Mouse (Mus musculus) kidney, embryonic 16.5 days (tissue): ENCODE results near the gene Ppp1r1b. TPM values are rescaled to one million over a fixed set of nuclear protein-coding genes. Genes with fewer than 3 reads are reported as not detected.
A peak's percentile ranks its signal among the peaks of the same experiment; 100 is the strongest.

Experiments
- ATAC-seq: fragments of 200-750 bp; cut with Nextera tagmentation; 2 replicates; pipeline ENCODE4 v1.8.0; 2017; ENCODE audit warnings: moderate TSS enrichment; ENCODE audit not compliant: low FRiP score, low TSS enrichment
- H3K27ac ChIP-seq: fragments of 300-500 bp; sonication (generic); 2 replicates; pipeline ENCODE4 v1.5.1; 2014; ENCODE audit warnings: low read length
- H3K27me3 ChIP-seq: fragments of 300-500 bp; sonication (generic); 2 replicates; pipeline ENCODE4 v1.6.1; 2014; ENCODE audit warnings: low read length, control low read depth, mixed read lengths; ENCODE audit not compliant: insufficient read depth
- H3K36me3 ChIP-seq: fragments of 300-500 bp; sonication (generic); 2 replicates; pipeline ENCODE4 v1.6.1; 2014; ENCODE audit warnings: low read length, control low read depth, mixed read lengths; ENCODE audit not compliant: insufficient read depth
- H3K4me1 ChIP-seq: fragments of 300-500 bp; sonication (generic); 2 replicates; pipeline ENCODE4 v1.6.1; 2014; ENCODE audit warnings: low read length, control low read depth, mixed read lengths; ENCODE audit not compliant: insufficient read depth
- H3K4me2 ChIP-seq: fragments of 300-500 bp; sonication (generic); replicated peaks from 2 replicates; pipeline ENCODE4 v1.6.1; 2014; ENCODE audit warnings: low read depth, low read length
- H3K4me3 ChIP-seq: fragments of 300-500 bp; sonication (generic); 2 replicates; pipeline ENCODE4 v1.5.1; 2014; ENCODE audit warnings: mild to moderate bottlenecking, low read length
- H3K9ac ChIP-seq: fragments of 300-500 bp; sonication (generic); replicated peaks from 2 replicates; pipeline ENCODE4 v1.6.1; 2014; ENCODE audit warnings: low read length
- H3K9me3 ChIP-seq: fragments of 300-500 bp; sonication (generic); 2 replicates; pipeline ENCODE4 v1.6.1; 2016; ENCODE audit warnings: low read length, control low read depth
- WGBS: fragments of 180-500 bp; shearing (Covaris S2); extraction: QIAGEN DNeasy Blood & Tissue Kit; methylation state at CpG from one replicate; pipeline ENCODE4 v1.1.7; 2014; 5-methylcytosine and 5-hydroxymethylcytosine counted together
- polyA plus RNA-seq: library from polyadenylated mRNA; unstranded; fragments of >200 nt; fragmentation: Nextera tagmentation; extraction: Ambion mirVana; gene quantifications from 2 replicates; pipeline ENCODE4 v1.2.1, GENCODE M21; 2015

The Ppp1r1b gene
- polyA plus RNA-seq, 1 experiment from 2014 or later: 5.8 TPM

GRCm38 (mm10) chr11:98389221-98389780, 41.1 kb downstream of the Ppp1r1b start:
- H3K4me1 ChIP-seq: peaks cover 46% of the 10 kb centered on the region
- H3K27me3 ChIP-seq: peaks cover 27% of the 10 kb centered on the region
- H3K36me3 ChIP-seq: no peaks in the 10 kb centered on the region
- no peak overlapping the region for H3K9ac ChIP-seq
- H3K4me3 ChIP-seq: no peak overlapping the region
- no peak overlapping the region for H3K27ac ChIP-seq
- no peaks in the 10 kb centered on the region for H3K9me3 ChIP-seq
- ATAC-seq: no peak
- WGBS: 26% methylated on average over 9 of the region's 9 CpGs
- no peak overlapping the region for H3K4me2 ChIP-seq

- no peak for ATAC-seq
- Histone ChIP-seq H3K4me3 (no peak overlapping the region), H3K4me1 (peaks cover 55% of the 10 kb centered on the region), H3K27me3 (peaks cover 23% of the 10 kb centered on the region), H3K4me2 (no peak overlapping the region), H3K9ac (no peak overlapping the region), H3K36me3 (no peaks in the 10 kb centered on the region), H3K27ac (no peak overlapping the region), H3K9me3 (no peaks in the 10 kb centered on the region)
- WGBS: 77% methylated on average over 12 of the region's 12 CpGs
Observed at GRCm38 (mm10) chr11:98390141-98390540, 41.9 kb downstream of the Ppp1r1b start.

- peaks cover 49% of the 10 kb centered on the region for H3K4me1 ChIP-seq
- ATAC-seq: no peak; the same call in 1 of the 2 replicates
- H3K4me2 ChIP-seq: no peak overlapping the region
- H3K4me3 ChIP-seq: no peak overlapping the region
- 23% methylated on average over 7 of the region's 8 CpGs for WGBS
- peaks cover 9% of the 10 kb centered on the region; the same call in 1 of the 2 replicates for H3K27me3 ChIP-seq
- H3K27ac ChIP-seq: peak overlapping the region; percentile 72
- no peak overlapping the region; the same call in 1 of the 2 replicates for H3K9ac ChIP-seq
- H3K36me3 ChIP-seq: no peaks in the 10 kb centered on the region
- H3K9me3 ChIP-seq: no peaks in the 10 kb centered on the region
Observed at GRCm38 (mm10) chr11:98392034-98392433, 43.8 kb downstream of the Ppp1r1b start.

GRCm38 (mm10) chr11:98392645-98393044, 44.4 kb downstream of the Ppp1r1b start:
- no peak overlapping the region; the same call in 1 of the 2 replicates for H3K9ac ChIP-seq
- no peaks in the 10 kb centered on the region for H3K36me3 ChIP-seq
- H3K27me3 ChIP-seq: peaks cover 3% of the 10 kb centered on the region; the same call in 1 of the 2 replicates
- H3K4me2 ChIP-seq: no peak overlapping the region
- H3K27ac ChIP-seq: peak overlapping the region; percentile 72
- H3K9me3 ChIP-seq: no peaks in the 10 kb centered on the region
- WGBS: 42% methylated on average over 4 of the region's 4 CpGs
- H3K4me3 ChIP-seq: no peak overlapping the region
- peaks cover 45% of the 10 kb centered on the region for H3K4me1 ChIP-seq
- ATAC-seq: 0 out of 2 replicates have a peak, but pooled peaks have one; percentile 4

GRCm38 (mm10) chr11:98393317-98393716, 45.1 kb downstream of the Ppp1r1b start:
- H3K27ac ChIP-seq: peak overlapping the region; percentile 72
- no peak overlapping the region for H3K4me3 ChIP-seq
- H3K4me1 ChIP-seq: peaks cover 45% of the 10 kb centered on the region
- H3K9me3 ChIP-seq: no peaks in the 10 kb centered on the region
- peak overlapping the region; percentile 1; the same call in 1 of the 2 replicates for H3K9ac ChIP-seq
- 0 out of 2 replicates have a peak, but pooled peaks have one; percentile 10 for ATAC-seq
- WGBS: 64% methylated on average over 6 of the region's 6 CpGs
- no peaks in the 10 kb centered on the region for H3K27me3 ChIP-seq
- no peaks in the 10 kb centered on the region for H3K36me3 ChIP-seq
- H3K4me2 ChIP-seq: no peak overlapping the region

GRCm38 (mm10) chr11:98394301-98394700, 46.1 kb downstream of the Ppp1r1b start:
- ATAC-seq: no peak
- Histone ChIP-seq H3K4me1 (peaks cover 38% of the 10 kb centered on the region), H3K9me3 (no peaks in the 10 kb centered on the region), H3K27ac (peak overlapping the region; percentile 75; the same call in 1 of the 2 replicates), H3K4me3 (no peak overlapping the region), H3K4me2 (no peak overlapping the region), H3K9ac (0 out of 2 replicates have a peak overlapping the region, but pooled peaks have one; percentile 1), H3K27me3 (no peaks in the 10 kb centered on the region), H3K36me3 (no peaks in the 10 kb centered on the region)
- 21% methylated on average over 6 of the region's 6 CpGs for WGBS

- peaks cover 43% of the 10 kb centered on the region for H3K4me1 ChIP-seq
- H3K4me3 ChIP-seq: no peak overlapping the region
- 0 out of 2 replicates have a peak overlapping the region, but pooled peaks have one; percentile 40 for H3K9ac ChIP-seq
- ATAC-seq: no peak
- peak overlapping the region; percentile 75 for H3K27ac ChIP-seq
- no peaks in the 10 kb centered on the region for H3K27me3 ChIP-seq
- no peaks in the 10 kb centered on the region for H3K9me3 ChIP-seq
- no peaks in the 10 kb centered on the region for H3K36me3 ChIP-seq
- 38% methylated on average over 4 of the region's 4 CpGs for WGBS
- no peak overlapping the region for H3K4me2 ChIP-seq
Observed at GRCm38 (mm10) chr11:98395041-98395440, 46.8 kb downstream of the Ppp1r1b start.

GRCm38 (mm10) chr11:98397946-98398345, 49.7 kb downstream of the Ppp1r1b start:
- H3K27me3 ChIP-seq: no peaks in the 10 kb centered on the region
- peaks cover 36% of the 10 kb centered on the region for H3K4me1 ChIP-seq
- H3K4me3 ChIP-seq: no peak overlapping the region
- no peak for ATAC-seq
- no peaks in the 10 kb centered on the region for H3K9me3 ChIP-seq
- H3K27ac ChIP-seq: no peak overlapping the region
- WGBS: 92% methylated on average over 7 of the region's 7 CpGs
- no peaks in the 10 kb centered on the region for H3K36me3 ChIP-seq
- H3K9ac ChIP-seq: no peak overlapping the region
- H3K4me2 ChIP-seq: no peak overlapping the region

- ATAC-seq: peak; percentile 85
Observed at GRCm38 (mm10) chr11:98400161-98400726, 52.0 kb downstream of the Ppp1r1b start, which contains the start of gene Pgap3. Gene Pgap3, minus strand, starts transcription at chr11:98400490.

GRCm38 (mm10) chr11:98400816-98401215, 52.6 kb downstream of the Ppp1r1b start:
- Histone ChIP-seq H3K4me2 (peak overlapping the region; percentile 82), H3K9ac (peak overlapping the region; percentile 83), H3K4me1 (peaks cover 13% of the 10 kb centered on the region; the same call in 1 of the 2 replicates), H3K27me3 (no peaks in the 10 kb centered on the region), H3K27ac (peak overlapping the region; percentile 99), H3K36me3 (no peaks in the 10 kb centered on the region), H3K9me3 (no peaks in the 10 kb centered on the region), H3K4me3 (peak overlapping the region; percentile 71)
- peak; percentile 79; the same call in 1 of the 2 replicates for ATAC-seq
- WGBS: 33% methylated on average over 3 of the region's 3 CpGs

More at GRCm38 (mm10) chr11:98400161-98400726, 52.0 kb downstream of the Ppp1r1b start, which contains the start of gene Pgap3:
- peak within 1 kb of the TSS; percentile 71 for H3K4me3 ChIP-seq
- no peaks in the 10 kb centered on the region for H3K9me3 ChIP-seq
- H3K4me1 ChIP-seq: peaks cover 13% of the 10 kb centered on the region; the same call in 1 of the 2 replicates
- H3K4me2 ChIP-seq: peak within 1 kb of the TSS; percentile 82
- H3K27ac ChIP-seq: peak within 1 kb of the TSS; percentile 99
- no peaks in the 10 kb centered on the region for H3K36me3 ChIP-seq
- WGBS: under 1% methylated on average over 40 of the region's 40 CpGs
- no peaks in the 10 kb centered on the region for H3K27me3 ChIP-seq
- peak within 1 kb of the TSS; percentile 83 for H3K9ac ChIP-seq
